Mouse (Mus musculus) forebrain, embryonic 15.5 days (tissue): ENCODE data around the gene Oprd1. TPM values are rescaled to one million over a fixed set of nuclear protein-coding genes. Genes with fewer than 3 reads are reported as not detected.

Experiments used
- ATAC-seq: fragments of 200-750 bp; cut with Nextera tagmentation; replicated peaks from 2 replicates; pipeline ENCODE4 v1.8.0; 2017; ENCODE audit warnings: mild to moderate bottlenecking, moderate TSS enrichment, moderate library complexity
- H3K27ac ChIP-seq: fragments of 300-500 bp; sonication (generic); replicated peaks from 2 replicates; pipeline ENCODE4 v1.5.1; 2015; ENCODE audit warnings: mild to moderate bottlenecking, inconsistent platforms
- H3K27me3 ChIP-seq: fragments of 300-500 bp; sonication (generic); 2 replicates; pipeline ENCODE4 v1.6.1; 2015; ENCODE audit warnings: inconsistent platforms
- H3K36me3 ChIP-seq: fragments of 300-500 bp; sonication (generic); 2 replicates; pipeline ENCODE4 v1.6.1; 2015; ENCODE audit warnings: mild to moderate bottlenecking, inconsistent platforms
- H3K4me1 ChIP-seq: fragments of 300-500 bp; sonication (generic); 2 replicates; pipeline ENCODE4 v1.6.1; 2015; ENCODE audit warnings: inconsistent platforms
- H3K4me2 ChIP-seq: fragments of 300-500 bp; sonication (generic); replicated peaks from 2 replicates; pipeline ENCODE4 v1.6.1; 2015; ENCODE audit warnings: mild to moderate bottlenecking, inconsistent platforms
- H3K4me3 ChIP-seq: fragments of 300-500 bp; sonication (generic); 2 replicates; pipeline ENCODE4 v1.5.1; 2015; ENCODE audit warnings: mild to moderate bottlenecking, inconsistent platforms
- H3K9ac ChIP-seq: fragments of 300-500 bp; sonication (generic); replicated peaks from 2 replicates; pipeline ENCODE4 v1.6.1; 2015; ENCODE audit warnings: mild to moderate bottlenecking, inconsistent platforms
- H3K9me3 ChIP-seq: fragments of 300-500 bp; sonication (generic); 2 replicates; pipeline ENCODE4 v1.6.1; 2016; ENCODE audit warnings: inconsistent platforms
- WGBS: fragments of 180-500 bp; shearing (Covaris S2); methylation state at CpG from one replicate; pipeline ENCODE4 v1.1.7; 2015; ENCODE audit warnings: mixed read lengths; 5-methylcytosine and 5-hydroxymethylcytosine counted together
- polyA plus RNA-seq: library from polyadenylated mRNA; unstranded; fragments of >200 nt; fragmentation: Nextera tagmentation; extraction: Ambion mirVana; gene quantifications from 2 replicates; pipeline ENCODE4 v1.2.1, GENCODE M21; 2015

The Oprd1 gene
- polyA plus RNA-seq, 1 experiment from 2014 or later = 0.11 TPM

GRCm38 (mm10) chr4:132166350-132167290 is 22.3 kb upstream of the Oprd1 start:
- Histone ChIP-seq H3K9ac (no peak overlapping the region), H3K9me3 (no peaks in the 10 kb centered on the region), H3K4me2 (no peak overlapping the region), H3K27me3 (no peaks in the 10 kb centered on the region), H3K27ac (no peak overlapping the region), H3K36me3 (no peaks in the 10 kb centered on the region), H3K4me1 (no peaks in the 10 kb centered on the region), H3K4me3 (no peak overlapping the region)
- no peak for ATAC-seq
- 65% methylated on average over 16 of the region's 16 CpGs for WGBS

GRCm38 (mm10) chr4:132165691-132166090 is 21.4 kb upstream of the Oprd1 start:
- Histone ChIP-seq H3K9ac (no peak overlapping the region), H3K27ac (no peak overlapping the region), H3K9me3 (no peaks in the 10 kb centered on the region), H3K4me2 (no peak overlapping the region), H3K27me3 (no peaks in the 10 kb centered on the region), H3K36me3 (no peaks in the 10 kb centered on the region), H3K4me3 (no peak overlapping the region), H3K4me1 (no peaks in the 10 kb centered on the region)
- 54% methylated on average over 14 of the region's 14 CpGs for WGBS
- ATAC-seq = no peak

GRCm38 (mm10) chr4:132156941-132157622 is 12.8 kb upstream of the Oprd1 start:
- H3K4me3 ChIP-seq = no peak overlapping the region
- H3K9ac ChIP-seq = no peak overlapping the region
- H3K4me2 ChIP-seq = no peak overlapping the region
- no peak for ATAC-seq
- H3K36me3 ChIP-seq = no peaks in the 10 kb centered on the region
- H3K9me3 ChIP-seq = no peaks in the 10 kb centered on the region
- H3K4me1 ChIP-seq = no peaks in the 10 kb centered on the region
- H3K27me3 ChIP-seq = no peaks in the 10 kb centered on the region
- WGBS = 75% methylated on average over 12 of the region's 12 CpGs
- no peak overlapping the region for H3K27ac ChIP-seq

GRCm38 (mm10) chr4:132154877-132155670 is 10.8 kb upstream of the Oprd1 start:
- WGBS = 3% methylated on average over 6 of the region's 6 CpGs
- Histone ChIP-seq H3K4me1 (no peaks in the 10 kb centered on the region), H3K27ac (no peak overlapping the region), H3K9ac (no peak overlapping the region), H3K9me3 (no peaks in the 10 kb centered on the region), H3K27me3 (no peaks in the 10 kb centered on the region), H3K4me2 (no peak overlapping the region), H3K4me3 (no peak overlapping the region), H3K36me3 (no peaks in the 10 kb centered on the region)
- no peak for ATAC-seq

- Histone ChIP-seq H3K9ac (no peak overlapping the region), H3K4me3 (no peak overlapping the region), H3K27me3 (peaks cover 3% of the 10 kb centered on the region; the same call in 1 of the 2 replicates), H3K9me3 (no peaks in the 10 kb centered on the region), H3K4me2 (no peak overlapping the region), H3K36me3 (no peaks in the 10 kb centered on the region), H3K4me1 (no peaks in the 10 kb centered on the region), H3K27ac (no peak overlapping the region)
- WGBS = 67% methylated on average over 1 of the region's 1 CpGs
- no peak for ATAC-seq
Measured at GRCm38 (mm10) chr4:132151673-132152072, 7.4 kb upstream of the Oprd1 start.

GRCm38 (mm10) chr4:132146201-132146600 is 1.9 kb upstream of the Oprd1 start:
- Histone ChIP-seq H3K9me3 (no peaks in the 10 kb centered on the region), H3K27me3 (peaks cover 46% of the 10 kb centered on the region), H3K4me2 (no peak overlapping the region), H3K9ac (no peak overlapping the region), H3K4me3 (no peak overlapping the region), H3K4me1 (peaks cover 8% of the 10 kb centered on the region; the same call in 1 of the 2 replicates), H3K27ac (no peak overlapping the region), H3K36me3 (no peaks in the 10 kb centered on the region)
- 72% methylated on average over 5 of the region's 5 CpGs for WGBS
- ATAC-seq = no peak

GRCm38 (mm10) chr4:132145092-132145491 is 806 bp upstream of the Oprd1 start:
- 42% methylated on average over 10 of the region's 10 CpGs for WGBS
- Histone ChIP-seq H3K4me1 (peaks cover 8% of the 10 kb centered on the region; the same call in 1 of the 2 replicates), H3K4me2 (no peak overlapping the region), H3K4me3 (0 out of 2 replicates have a peak overlapping the region, but pooled peaks have one; percentile 42), H3K27me3 (peaks cover 46% of the 10 kb centered on the region), H3K27ac (no peak overlapping the region), H3K9ac (no peak overlapping the region), H3K9me3 (no peaks in the 10 kb centered on the region), H3K36me3 (no peaks in the 10 kb centered on the region)
- ATAC-seq = no peak

- no peaks in the 10 kb centered on the region for H3K36me3 ChIP-seq
- no peak overlapping the region for H3K4me2 ChIP-seq
- no peak for ATAC-seq
- no peak overlapping the region for H3K9ac ChIP-seq
- no peak overlapping the region for H3K27ac ChIP-seq
- H3K9me3 ChIP-seq = no peaks in the 10 kb centered on the region
- 89% methylated on average over 2 of the region's 2 CpGs for WGBS
- H3K27me3 ChIP-seq = peaks cover 16% of the 10 kb centered on the region
- H3K4me1 ChIP-seq = no peaks in the 10 kb centered on the region
- H3K4me3 ChIP-seq = no peak overlapping the region
Measured at GRCm38 (mm10) chr4:132138640-132139039, 5.6 kb downstream of the Oprd1 start.

GRCm38 (mm10) chr4:132137013-132137412 is 7.3 kb downstream of the Oprd1 start:
- H3K4me3 ChIP-seq = no peak overlapping the region
- no peak overlapping the region for H3K4me2 ChIP-seq
- H3K36me3 ChIP-seq = no peaks in the 10 kb centered on the region
- H3K27me3 ChIP-seq = peaks cover under 1% of the 10 kb centered on the region; the same call in 1 of the 2 replicates
- no peak for ATAC-seq
- 84% methylated on average over 7 of the region's 7 CpGs for WGBS
- H3K4me1 ChIP-seq = no peaks in the 10 kb centered on the region
- H3K9ac ChIP-seq = no peak overlapping the region
- H3K27ac ChIP-seq = no peak overlapping the region
- no peaks in the 10 kb centered on the region for H3K9me3 ChIP-seq

- ATAC-seq = no peak
- H3K4me1 ChIP-seq = peaks cover 13% of the 10 kb centered on the region
- H3K27ac ChIP-seq = no peak overlapping the region
- no peak overlapping the region for H3K4me2 ChIP-seq
- H3K9ac ChIP-seq = no peak overlapping the region
- no peaks in the 10 kb centered on the region for H3K27me3 ChIP-seq
- H3K9me3 ChIP-seq = no peaks in the 10 kb centered on the region
- no peaks in the 10 kb centered on the region for H3K36me3 ChIP-seq
- H3K4me3 ChIP-seq = no peak overlapping the region
- 69% methylated on average over 16 of the region's 16 CpGs for WGBS
Measured at GRCm38 (mm10) chr4:132133920-132134319, 10.4 kb downstream of the Oprd1 start.

- Histone ChIP-seq H3K9ac (no peak overlapping the region), H3K36me3 (no peaks in the 10 kb centered on the region), H3K4me2 (no peak overlapping the region), H3K27me3 (no peaks in the 10 kb centered on the region), H3K4me3 (no peak overlapping the region), H3K9me3 (no peaks in the 10 kb centered on the region), H3K4me1 (peaks cover 18% of the 10 kb centered on the region), H3K27ac (no peak overlapping the region)
- 91% methylated on average over 5 of the region's 5 CpGs for WGBS
- no peak for ATAC-seq
Measured at GRCm38 (mm10) chr4:132133381-132133780, 10.9 kb downstream of the Oprd1 start.

GRCm38 (mm10) chr4:132132297-132132696 is 12.0 kb downstream of the Oprd1 start:
- Histone ChIP-seq H3K4me1 (peaks cover 18% of the 10 kb centered on the region), H3K9ac (no peak overlapping the region), H3K4me3 (no peak overlapping the region), H3K36me3 (no peaks in the 10 kb centered on the region), H3K27me3 (no peaks in the 10 kb centered on the region), H3K9me3 (no peaks in the 10 kb centered on the region), H3K4me2 (no peak overlapping the region), H3K27ac (no peak overlapping the region)
- 72% methylated on average over 7 of the region's 7 CpGs for WGBS
- ATAC-seq = no peak
